Mouse (Mus musculus): ENCODE measurements around the gene Sec63.

The Sec63 gene

DNA sequence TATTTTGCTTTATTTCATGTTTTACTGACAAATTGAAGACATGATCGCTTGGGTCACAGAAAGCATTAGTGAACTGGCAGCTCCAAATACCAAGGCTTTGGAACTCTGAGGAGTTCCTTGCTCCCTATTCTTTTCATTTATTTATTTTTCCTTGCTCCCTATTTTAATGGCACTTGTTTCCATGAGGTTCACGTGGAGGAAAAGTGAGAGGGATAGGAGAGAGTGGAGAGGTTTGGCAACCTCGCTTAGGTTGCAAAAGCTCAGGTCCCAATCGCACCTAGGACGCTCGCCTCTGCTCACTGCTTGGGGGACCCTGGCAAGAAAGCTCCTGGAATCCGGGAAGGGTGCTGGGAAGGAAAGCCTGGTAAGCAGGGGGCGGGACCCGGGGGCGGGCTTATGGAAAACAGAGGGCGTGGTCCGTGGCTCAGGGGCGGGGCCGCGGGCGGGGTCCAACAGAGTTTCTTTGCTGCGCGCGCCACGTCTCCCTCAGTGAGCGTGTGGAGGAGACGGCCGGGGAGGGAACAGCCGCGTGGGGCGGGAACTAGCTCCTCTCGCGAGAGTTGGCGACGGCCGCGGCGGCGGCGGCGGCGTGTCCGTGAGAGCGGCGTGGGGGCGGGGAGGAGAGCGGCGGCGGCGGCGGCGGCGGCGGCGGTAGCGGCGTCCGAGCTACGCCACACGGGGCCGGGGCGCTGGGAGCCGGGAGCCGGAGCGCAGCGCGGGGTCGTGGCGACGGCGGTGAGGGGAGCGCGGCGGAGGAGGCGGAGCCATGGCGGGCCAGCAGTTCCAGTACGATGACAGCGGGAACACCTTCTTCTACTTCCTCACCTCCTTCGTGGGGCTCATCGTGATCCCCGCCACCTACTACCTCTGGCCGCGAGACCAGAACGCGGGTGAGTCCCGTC, at the start of gene Sec63:
Gene Sec63, plus strand, starts transcription at position 498 of the 902 bp plus-strand sequence.
- DNase-seq = peak; percentile 99

GRCm38 (mm10) chr10:42714676-42715075, 46.6 kb upstream of the Sec63 start:
- DNase-seq = peak; percentile 49

DNA sequence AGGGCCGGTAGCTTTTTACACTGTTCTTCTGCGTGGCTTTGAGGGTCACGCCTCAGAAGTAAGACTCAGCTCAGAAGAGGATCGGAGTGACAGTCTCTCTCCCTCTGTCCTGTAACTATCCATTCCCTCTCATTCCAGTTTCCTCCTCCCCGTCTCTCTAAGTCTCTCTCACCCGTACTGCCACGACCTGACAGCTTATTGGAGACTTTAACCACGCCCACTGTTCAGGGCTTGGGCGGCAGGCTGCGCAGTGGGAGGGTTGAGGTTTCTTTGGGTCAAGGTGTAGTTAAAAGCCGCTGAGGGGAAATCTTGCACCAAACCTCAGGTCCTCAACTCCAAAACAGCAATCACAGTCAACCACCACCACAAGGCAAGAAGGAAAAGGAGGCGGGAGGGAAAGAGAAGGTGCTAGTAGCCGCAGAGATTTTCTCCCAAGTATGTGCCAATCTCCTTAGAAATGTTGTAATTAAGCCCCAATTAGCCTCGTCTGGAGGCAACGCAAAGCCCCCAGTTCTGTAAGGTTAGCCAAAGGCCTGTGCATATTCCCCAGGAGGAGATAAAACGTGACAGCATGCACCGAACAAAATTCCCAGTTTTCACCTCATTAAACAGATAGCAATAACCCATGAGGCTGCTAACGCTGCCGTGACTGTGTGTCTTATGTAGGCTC, 45.8 kb upstream of the Sec63 start:
- DNase-seq = peak; percentile 22

- DNase-seq = no peak
These were observed 39.2 kb upstream of the Sec63 start for GRCm38 (mm10) chr10:42722116-42722515.

DNA sequence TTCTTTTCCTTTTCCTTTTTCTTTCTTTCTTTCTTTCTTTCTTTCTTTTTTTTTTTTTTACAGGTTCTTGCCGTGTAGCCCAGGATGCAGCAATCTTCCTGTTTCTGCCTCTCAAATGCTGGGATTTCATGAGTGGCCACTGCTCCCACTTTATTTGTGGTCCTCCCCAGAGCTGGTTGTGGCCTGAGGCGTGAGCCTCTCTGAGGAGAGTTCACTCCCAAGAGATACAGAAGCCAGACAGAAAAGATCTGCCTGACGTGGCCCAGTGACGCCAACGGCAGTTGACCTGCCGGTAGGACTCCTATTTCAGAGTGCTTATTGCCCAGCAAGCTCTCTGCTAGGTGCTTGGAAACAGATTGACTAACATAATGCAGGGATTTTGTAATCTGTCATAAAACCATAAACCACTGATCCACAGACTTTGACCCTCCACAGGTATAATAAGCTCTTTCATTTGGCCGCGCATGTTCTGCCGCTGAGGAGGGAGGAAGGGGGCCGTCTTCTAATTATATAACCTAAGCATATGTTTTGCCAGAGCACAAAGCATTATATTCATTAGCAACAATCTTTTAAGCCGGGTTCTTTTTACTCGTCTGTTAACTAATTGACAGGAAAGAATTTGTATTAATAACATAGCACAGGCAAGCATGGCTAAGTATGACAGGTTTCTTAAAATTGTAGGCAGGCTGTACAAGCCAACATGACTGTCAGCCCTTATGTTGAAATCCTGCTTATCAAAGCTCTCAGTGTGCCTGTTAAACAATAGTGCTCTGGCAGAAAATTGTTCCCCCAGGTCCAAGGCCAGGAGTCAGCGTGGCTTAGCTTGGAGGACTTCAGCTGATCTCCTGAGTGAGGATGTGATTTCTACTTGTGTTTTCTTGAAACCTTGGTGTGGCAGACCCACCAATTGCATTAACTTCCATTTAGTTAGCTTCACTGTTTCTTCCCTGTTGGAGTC, 37.7 kb upstream of the Sec63 start:
- DNase-seq = no peak

DNA sequence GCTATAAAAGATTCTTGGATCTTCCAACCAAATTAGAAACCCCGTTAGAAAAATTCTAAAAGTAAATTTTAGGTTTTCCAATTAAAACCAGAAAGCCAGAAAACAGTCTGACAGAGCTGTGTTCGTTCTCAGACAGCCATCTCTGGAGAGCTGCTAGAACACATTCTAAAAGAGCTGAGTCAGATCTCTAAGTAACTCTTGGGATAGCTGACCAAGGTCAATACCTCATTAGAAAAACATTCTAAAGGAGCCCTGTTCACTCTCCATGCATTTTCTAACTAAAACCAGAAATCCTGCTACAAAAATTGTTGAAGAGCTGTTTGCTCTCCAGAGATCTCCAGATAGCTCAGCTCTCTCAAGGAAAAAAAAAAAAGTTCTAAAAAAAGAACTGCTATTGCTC, 31.7 kb upstream of the Sec63 start:
- DNase-seq = no peak

GRCm38 (mm10) chr10:42734546-42735060, 26.7 kb upstream of the Sec63 start:
- peak; percentile 57 for DNase-seq

DNA sequence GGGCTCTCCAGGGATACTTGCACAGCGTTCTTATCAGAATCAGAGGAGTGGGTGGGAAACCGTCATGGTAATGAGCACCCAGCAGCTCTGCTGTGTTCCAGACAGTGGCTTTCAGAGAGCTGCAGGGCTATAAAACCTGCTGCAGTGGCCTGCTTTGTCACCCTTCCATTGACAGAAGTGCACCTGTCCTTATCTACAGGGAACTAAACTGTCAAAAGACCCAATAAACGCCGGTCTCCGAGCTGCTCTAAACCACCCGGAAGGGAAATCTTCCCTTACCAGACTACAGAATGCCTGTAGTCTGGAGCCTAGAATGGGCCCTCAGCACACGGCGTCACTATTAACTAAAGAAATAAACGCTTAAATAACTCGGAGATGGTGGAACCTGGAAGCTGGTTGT, 9.5 kb upstream of the Sec63 start:
- DNase-seq = no peak

- DNase-seq = no peak
These were observed 7.0 kb upstream of the Sec63 start for GRCm38 (mm10) chr10:42754341-42754740.

GRCm38 (mm10) chr10:42759741-42760140, 1.6 kb upstream of the Sec63 start:
- DNase-seq = no peak

DNA sequence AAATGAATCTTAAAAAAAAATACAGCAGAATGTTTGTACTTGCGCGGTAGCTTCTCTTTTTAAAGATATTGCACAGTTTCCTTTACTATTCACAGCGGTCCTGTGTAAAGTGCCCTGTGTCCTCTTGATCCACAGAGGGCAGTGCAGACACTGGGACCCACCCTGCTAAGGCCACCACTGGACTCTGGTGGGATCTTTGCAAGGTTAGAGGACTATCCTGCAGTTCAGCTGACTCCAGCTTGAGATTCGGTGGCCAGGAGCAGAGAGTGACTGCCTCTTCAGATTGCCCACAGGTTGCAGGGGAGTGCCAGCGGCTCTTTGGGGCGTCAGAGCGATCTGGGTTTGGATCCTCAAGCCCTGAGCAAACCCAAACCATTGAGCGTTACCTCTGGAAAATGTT, 967 bp upstream of the Sec63 start:
- DNase-seq = peak; percentile 8

DNA sequence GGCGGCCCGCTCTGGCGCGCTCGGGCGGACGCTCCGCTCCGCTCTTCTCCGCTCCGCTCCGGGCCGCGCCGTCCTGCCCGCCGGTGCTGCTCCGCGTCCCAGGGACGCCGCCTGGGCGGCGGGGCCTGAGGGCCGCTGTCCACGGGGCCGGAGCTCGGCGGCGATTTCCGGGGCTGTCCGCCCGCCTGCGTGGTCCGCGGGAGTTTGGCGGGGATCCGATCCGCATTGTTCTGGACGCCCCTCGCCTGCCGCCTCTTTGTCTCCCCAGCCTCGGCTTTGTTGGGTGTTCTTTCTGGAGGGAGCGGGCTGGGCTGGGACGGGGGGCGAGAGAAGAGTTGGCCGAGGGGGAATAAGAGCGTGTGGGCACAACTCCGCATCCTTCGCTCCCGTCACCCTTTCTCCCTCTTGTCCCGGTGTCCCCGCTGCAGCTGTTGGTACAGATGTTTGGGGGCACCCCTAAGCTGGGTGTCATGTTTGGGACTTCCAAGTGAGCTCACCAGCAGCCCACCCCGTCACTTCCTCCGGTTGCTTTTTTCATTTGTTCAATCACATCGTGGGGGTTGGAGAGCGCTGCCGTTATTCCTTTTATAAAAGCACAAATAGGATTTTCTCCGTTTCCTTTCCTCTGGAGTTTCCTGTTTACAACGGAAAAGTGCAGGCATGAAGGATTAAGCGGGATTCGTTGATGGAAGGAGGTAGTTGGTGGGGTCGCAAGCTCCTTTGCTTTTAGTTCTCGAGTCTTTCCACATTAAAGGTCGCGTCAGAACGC, 789 bp downstream of the Sec63 start:
- peak; percentile 54 for DNase-seq

- no peak for DNase-seq
These were observed 1.4 kb downstream of the Sec63 start for GRCm38 (mm10) chr10:42762670-42763058.

DNA sequence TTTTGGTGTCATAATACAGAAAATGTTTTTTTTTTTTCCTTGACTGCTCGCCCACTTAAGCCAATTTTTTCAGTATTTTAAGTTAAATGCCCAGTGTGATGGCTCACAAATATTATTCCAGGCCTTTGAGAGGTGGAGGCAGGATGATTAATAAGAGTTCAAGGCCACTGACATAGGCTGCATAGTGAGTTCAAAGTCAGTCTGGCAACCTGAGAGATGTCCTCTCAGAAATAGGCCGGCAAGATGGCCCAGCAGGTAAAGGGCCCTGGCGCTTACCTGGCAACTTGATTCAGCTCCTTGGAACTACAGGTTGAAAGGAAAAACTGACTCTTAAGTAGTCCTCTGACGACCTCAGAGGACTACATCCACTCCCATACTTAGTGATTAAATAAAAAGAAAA, 1.9 kb downstream of the Sec63 start:
- DNase-seq = no peak

DNA sequence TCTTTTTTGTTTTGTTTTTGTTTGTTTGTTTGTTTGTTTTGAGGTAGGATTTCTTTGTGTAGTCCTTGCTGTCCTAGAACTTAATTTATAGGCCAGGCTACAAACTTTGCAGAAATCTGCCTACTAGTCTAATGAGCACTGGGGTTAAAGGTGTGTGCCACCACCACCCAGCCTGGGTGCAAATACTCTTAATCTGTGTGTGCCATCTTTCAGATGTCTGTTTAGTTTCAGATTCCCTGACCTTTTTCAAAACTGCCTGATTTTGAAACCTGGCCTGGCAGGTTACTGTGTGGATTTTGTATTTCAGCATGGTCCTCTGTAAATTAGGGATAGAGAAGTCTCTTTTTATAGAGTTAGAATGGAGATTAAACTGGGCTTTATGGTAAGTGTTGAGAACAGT, 4.0 kb downstream of the Sec63 start:
- no peak for DNase-seq

DNA sequence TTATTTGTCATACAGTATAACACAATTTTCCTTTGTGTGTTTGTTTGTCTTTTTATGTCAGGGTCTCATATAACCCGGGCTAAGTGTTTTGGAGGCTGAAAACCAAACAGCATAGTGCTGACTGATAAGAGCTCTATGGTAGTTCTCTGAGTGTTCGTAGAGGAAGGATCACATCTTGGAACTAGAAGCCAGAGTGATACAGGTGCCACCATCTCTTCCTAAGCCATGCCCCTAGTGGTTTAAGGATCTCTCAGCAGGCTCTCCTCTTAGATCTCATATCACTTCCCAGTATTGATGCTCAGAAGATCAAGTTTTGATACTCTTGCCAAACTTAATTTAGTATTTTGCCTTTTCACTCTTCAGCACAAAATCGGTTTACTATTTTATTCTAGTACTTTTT, 14.2 kb downstream of the Sec63 start:
- no peak for DNase-seq

DNA sequence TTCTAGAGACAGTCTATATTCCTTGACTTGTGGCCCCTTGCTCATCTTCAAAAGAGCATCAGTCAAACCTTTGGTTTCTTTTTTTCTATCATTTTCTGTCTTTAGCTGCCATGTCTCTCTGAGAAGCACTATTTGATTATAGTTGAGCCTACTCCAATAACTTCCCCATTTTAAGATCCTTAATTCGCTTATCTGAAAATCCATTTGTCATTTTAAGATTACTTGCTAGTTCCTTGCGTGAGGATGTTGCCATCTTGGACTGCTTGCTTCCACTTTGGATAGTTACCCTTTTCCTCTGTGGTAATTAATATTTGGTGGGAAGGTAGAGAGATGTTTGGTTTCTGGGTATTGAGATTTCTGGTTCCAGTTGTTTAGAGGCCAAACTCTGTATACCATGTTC, 19.5 kb downstream of the Sec63 start:
- DNase-seq = no peak

GRCm38 (mm10) chr10:42781672-42782071, 20.4 kb downstream of the Sec63 start:
- DNase-seq = no peak

- DNase-seq = no peak
These were observed 39.6 kb downstream of the Sec63 start for GRCm38 (mm10) chr10:42800922-42801321.

GRCm38 (mm10) chr10:42825923-42826322, 64.6 kb downstream of the Sec63 start:
- no peak for DNase-seq

DNA sequence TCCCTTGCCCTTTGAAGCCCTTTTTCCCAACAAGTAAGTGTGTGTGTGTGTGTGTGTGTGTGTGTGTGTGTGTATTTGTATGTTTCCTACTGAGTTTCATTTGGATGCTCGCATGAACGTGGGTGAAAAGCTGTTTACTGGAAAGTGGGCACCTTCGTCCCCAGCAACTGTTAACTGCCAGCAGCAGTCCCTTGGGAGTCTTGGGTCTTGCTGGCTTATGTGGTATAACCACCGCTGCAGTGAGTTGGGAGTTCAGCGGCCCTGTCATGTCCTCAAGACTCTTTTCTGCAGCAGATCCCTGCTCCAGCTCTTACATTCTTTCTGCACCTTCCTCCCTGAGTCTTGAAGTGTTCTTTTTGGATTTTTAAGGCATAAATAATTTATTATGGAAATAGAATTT, 65.9 kb downstream of the Sec63 start:
- DNase-seq = no peak

GRCm38 (mm10) chr10:42830007-42830406, 68.7 kb downstream of the Sec63 start:
- no peak for DNase-seq

Measured in kidney, postnatal 14 days (tissue).